Mouse (Mus musculus) thymus, postnatal 0 days (tissue): ENCODE data around the gene Tbx3. TPM values are rescaled to one million over a fixed set of nuclear protein-coding genes. Genes with fewer than 3 reads are reported as not detected.

Source experiments
- DNase-seq: peaks from one replicate; pipeline ENCODE4 v3.0.0-alpha.2; 2015; ENCODE audit warnings: low spot score
- polyA plus RNA-seq: library from polyadenylated mRNA; unstranded; fragments of >200 nt; fragmentation: Nextera tagmentation; extraction: Ambion mirVana; gene quantifications from 2 replicates; pipeline ENCODE4 v1.2.1, GENCODE M21; 2015

Gene Tbx3
- polyA plus RNA-seq, 1 experiment from 2014 or later, result 1.3 TPM

GRCm38 (mm10) chr5:119679614-119680328, 9.3 kb downstream of the Tbx3 start:
- DNase-seq, result no peak

DNA sequence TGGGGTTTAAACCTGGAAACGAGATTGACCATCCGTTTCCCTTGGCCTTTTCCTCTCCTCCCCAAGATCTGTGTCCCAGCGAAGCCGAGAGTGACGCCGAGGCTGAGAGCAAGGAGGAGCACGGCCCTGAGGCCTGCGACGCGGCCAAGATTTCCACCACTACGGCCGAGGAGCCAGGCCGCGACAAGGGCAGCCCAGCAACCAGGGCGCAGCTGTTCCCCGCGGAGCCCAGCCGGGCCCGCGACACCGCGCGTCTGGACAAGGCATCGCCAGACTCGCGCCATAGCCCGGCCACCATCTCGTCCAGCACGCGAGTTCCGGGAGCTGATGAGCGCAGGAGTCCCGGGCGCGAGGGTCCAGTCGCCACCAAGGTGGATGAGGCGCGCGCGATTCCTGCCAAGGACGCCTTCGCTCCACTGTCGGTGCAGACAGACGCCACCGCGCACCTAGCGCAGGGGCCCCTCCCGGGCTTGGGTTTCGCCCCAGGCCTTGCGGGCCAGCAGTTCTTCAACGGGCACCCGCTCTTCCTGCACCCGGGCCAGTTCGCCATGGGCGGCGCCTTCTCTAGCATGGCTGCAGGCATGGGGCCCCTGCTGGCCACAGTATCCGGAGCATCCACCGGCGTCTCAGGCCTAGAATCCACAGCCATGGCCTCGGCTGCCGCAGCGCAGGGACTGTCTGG, 10.0 kb downstream of the Tbx3 start:
- no peak for DNase-seq

DNA sequence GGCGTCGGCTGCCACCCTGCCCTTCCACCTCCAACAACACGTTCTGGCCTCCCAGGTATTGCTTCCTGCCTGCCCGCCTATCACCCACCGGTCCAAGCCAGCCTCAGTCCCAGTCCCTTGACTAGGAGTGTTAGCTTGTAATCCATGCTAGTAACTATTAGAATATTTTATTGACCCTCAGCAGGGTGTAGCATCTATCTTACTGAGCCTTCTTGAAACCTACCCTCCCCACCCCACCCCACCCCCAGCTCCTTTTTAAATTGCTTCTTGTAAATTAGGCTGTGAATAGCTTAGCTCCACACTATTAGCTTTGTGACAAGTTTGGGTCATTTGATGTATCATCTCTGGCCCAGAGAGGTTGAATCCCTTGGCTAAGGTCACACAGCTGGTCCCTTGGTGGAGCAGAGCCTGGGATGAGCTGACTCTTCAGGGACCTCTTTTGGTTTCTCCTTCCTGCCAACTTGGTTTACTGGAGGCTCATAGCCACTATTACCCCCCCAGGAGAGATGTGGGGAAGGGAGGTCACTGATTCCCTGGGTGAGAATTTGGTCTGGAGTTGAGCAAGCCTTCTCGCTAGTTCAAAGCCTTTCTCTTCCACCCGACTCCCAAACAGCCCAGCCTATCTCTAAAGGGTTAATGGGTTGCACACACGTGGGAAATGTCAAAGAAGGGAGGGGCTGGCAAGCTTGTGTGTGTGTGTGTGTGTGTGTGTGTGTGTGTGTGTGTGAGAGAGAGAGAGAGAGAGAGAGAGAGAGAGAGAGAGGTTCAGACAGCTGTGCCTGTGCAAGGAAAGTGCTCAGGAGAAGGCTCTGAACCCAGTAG, 10.8 kb downstream of the Tbx3 start:
- no peak for DNase-seq

- DNase-seq, result no peak
Observed at GRCm38 (mm10) chr5:119681833-119682210, 11.4 kb downstream of the Tbx3 start.

DNA sequence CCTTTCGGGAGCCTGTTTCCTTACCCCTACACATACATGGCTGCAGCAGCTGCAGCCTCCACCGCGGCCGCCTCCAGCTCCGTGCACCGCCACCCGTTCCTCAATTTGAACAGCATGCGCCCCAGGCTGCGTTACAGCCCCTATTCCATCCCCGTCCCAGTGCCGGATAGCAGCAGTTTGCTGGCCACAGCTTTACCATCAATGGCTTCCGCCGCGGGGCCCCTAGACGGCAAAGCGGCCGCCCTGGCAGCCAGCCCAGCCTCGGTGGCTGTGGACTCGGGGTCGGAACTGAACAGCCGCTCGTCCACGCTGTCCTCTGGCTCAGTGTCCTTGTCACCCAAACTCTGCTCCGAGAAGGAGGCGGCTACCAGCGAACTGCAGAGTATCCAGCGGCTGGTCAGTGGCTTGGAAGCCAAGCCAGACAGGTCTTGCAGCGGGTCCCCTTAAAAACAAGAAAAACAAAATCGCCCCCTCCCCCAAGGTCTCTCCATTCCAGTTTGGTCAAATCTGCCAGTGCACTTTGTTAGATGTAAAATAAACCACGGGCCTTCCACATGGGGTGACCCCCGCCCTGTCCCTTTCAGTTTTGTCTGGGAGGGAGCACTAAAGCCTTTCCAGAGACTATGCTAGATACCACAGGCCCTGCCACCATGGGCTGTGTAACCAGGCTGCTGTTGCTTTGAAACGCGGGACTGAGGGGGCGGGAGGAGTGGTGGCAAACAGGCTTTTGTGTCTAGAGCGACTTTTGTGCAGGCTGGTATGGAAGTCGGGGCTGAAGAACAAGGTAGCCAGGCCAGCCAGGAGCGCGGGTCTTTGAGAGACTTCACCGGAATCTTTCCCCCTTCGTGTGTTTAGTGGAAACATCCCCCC, 12.4 kb downstream of the Tbx3 start:
- no peak for DNase-seq

DNA sequence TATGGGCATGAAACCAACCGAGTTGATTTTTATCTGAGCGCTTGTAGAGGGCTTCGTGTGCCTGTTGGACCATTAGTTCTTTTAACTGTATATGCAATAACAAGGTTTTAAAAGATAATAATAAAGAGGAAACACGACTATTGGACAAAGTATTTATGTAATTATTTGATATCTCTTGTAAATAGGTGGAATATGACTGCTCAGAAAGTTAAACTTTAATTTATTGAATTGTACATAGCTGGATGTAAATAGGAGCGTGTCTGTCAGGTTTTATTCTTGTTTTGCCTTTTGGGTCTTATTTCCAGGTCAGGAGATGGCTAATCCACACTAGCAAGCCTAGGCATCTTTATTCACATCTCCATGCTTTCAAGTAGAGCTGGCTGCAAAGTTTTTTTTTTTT, 13.4 kb downstream of the Tbx3 start:
- no peak for DNase-seq

DNA sequence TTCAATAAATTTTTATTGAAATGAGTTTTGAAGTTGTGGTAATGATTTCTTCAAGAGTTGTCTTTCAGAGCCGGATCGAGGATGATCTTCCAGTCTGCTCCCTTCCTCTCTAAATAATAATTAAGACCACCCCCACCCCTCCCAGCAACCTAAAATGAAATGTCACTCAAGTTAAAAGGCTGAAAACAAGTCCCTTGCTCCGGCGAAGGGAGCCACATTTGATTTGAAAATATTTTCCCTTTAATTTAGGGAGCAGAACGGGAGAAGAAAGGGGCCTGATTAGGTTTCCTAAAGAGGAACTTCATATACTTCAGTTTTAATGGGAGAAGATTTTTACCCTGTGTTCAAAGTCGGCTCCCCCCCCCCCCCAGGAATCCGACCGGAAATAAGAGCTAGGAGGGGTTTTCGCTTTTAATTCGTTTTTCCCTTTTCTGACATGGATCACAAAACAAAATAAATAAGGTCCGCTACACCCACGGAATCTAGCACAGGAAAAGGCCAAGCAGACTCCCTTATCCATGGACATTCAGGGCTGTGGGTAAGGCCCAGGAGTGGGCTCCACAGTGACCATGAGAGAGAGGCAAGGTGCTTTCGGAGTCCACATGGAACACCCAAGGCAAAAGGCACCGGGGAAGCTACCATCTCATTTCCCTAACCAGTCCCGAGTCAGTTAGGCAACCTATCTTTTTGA, 14.4 kb downstream of the Tbx3 start:
- no peak for DNase-seq

DNA sequence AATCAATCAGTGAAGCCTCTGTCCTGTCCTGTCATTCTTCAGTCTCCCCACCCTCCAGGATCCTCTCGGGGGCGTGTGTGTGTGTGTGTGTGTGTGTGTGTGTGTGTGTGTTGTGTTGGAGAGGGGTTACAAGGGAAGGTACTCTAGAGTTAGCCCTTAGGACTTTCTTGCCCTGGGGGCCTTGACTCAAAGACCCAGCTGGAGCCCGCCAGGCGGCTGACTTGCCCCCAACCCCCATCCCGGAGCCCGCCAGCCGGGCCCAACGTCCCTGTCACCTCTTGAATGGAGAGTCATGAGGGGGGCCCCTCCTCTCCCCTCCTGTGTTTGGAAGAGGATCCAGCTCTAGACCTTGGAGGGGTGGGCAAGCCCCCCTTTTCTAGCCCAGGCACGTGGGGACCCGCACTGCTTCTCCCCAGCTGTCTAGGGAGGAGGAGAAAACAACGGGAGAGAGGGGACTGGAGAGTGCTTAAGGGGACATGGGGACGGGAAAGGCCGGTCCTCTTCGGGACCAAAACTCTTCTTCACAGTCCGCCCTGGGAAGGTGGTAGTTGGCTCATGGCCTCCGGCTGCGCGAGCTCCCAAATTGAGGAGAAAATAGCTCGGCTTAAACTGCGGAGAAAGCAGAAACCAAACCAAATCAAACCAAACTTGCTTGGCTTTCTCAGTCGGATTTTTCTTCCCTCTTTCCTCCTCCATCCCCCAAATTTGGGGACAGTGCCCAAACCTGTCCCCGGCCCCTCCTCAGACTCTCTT, 15.2 kb downstream of the Tbx3 start:
- DNase-seq, result no peak

DNA sequence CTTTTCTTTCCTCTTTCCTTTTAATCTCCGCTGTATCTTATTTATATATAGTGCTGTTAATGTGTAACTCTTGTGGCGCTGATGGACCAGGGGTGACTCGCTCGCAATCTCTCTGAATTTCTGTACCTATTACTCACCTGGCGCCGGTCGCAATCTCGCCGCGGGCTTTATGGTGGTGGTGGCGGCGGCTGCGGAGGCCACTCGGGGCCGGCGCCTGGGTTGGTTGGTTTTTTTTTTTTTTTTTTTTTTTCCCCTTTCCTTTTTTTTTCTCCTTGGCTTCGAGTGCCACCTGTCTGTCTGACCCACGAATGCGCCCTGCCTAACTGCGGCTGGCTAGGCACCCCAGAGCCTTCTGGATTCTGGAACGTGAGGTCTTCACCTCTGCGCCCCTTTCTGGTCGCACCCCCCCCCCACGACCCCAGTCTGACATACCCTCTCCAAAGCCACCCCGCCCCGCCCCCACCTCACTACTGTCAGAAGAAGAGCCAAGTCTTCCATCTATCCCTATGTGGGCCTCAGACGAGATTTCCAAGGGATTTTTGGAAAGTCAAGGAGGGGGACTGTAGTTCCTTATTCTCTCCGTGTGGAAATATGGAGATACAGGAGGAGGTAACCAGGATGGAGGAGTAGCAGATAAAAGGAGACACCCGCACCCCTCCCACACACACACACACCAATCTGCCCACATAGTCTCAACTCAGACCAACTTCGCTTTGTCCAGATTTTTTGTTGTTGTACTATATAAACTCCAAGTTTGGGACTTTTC, 15.9 kb downstream of the Tbx3 start:
- DNase-seq, result no peak

DNA sequence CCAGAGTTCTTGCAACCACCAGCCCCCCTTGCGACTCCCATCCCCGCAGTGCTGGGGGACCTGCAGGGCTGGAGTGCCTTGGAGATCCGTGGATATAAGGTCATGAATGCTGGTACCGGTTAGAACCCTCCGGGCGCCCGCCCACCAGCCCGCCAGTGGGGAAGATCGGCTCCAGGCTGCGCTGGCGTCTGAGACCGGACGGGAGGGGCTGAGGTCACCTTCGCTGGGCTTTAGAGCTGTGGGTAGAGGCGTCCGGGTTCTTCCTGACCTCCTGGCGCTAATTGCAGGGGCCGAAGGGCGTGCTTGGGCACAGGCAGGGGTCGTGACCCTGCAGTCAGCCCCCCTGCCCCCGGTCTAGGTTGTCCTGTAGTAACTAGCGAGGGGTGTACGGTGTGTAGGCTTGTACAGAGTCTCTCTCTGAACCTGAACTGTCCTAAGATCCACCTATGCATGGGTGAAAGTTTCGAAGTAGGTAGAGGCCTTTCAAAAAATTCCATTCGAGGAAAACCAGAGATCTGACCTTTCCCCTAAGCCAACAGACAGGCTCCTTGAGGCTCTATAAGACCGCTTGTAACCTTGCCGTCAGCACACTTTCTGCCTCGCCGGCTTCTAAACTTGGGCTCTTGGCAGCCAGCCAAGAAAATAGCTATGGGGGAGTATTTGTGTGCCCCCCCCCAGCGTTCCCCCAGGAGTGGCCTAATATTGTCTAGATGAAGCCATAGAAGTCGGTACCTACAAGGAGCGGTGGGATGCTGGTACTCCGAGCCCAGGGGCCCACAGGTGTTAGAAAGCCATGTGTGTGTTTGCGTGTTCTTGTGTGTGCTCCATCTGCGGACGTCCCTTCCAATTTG, 16.8 kb downstream of the Tbx3 start:
- DNase-seq, result no peak

DNA sequence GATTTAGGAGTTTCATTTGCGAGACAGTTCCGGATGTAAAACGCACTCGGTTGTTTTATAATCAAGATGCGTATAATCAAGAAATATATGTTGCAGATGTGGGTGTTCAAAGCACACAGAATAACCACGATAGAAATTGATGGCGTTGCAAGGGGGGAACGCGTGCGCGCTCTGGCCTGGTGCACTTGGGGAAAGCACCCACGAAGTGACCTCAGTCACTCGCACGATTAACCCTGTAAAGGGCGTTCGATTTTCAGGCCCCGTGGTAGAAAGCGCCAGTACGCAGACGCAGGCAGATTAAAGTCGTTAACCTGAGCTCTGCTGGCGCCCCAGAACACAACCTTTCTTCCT, 17.4 kb downstream of the Tbx3 start:
- no peak for DNase-seq

DNA sequence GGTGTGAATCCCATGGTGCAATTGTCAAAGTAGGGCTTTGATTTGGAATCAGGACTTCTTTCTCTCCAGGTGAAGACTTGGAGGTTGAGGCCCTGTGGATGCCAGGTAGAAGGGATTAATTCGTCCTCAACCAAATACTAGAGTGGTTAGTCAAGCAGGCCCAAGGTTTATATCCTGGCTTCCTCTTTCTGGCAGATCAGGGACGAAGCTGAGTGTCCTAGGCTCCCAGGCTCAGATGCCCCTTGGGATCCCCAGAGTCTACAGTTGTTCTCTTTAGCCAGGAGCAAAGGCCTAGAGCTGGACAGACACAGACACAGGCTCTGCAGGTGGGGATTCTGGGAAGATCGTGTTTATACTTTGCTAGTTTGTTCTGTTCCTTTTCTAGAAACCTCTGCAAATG, 17.8 kb downstream of the Tbx3 start:
- no peak for DNase-seq

DNA sequence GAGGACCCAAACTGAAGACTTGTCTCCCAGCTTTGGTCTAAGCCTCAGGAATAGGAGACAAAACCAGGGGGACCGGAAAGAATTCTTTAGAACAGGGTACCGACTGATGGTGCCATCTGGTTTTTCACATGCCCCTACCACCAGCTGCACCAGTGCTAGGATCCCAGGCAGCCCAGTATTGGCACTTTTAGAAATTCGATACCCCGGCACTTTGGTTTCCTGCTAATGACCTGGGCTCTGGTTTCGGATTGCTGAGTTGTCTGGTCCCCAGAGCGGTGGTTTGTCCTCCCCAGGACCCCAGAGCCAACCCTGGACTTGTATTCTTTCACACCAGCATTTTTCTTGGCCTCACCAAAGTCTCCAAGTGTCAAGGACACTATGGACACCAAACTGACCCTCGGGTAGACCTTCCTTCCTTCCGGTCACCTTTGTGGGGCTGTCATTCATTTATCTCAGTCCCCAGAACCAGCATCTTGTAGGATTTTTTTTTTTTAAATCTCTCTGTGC, 18.5 kb downstream of the Tbx3 start:
- DNase-seq, result no peak

DNA sequence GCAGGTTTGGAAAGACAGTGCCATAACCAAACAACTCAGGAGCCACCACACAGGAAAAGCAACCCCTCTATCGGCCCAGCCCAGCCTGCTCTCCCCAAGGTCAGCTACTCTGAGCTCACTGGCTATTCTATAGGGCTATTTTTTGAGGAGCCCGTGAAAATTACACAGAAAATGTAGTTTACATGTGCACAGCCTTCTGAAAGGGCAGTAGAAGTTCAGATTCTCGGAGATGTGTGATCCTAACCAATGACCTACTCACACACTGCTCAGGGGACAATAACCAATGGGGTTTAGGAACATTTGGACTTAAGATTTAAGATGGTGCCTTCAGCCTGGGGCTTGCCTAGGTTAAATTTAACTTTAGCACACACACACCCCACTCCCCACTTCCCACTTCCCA, 19.0 kb downstream of the Tbx3 start:
- DNase-seq, result no peak

DNA sequence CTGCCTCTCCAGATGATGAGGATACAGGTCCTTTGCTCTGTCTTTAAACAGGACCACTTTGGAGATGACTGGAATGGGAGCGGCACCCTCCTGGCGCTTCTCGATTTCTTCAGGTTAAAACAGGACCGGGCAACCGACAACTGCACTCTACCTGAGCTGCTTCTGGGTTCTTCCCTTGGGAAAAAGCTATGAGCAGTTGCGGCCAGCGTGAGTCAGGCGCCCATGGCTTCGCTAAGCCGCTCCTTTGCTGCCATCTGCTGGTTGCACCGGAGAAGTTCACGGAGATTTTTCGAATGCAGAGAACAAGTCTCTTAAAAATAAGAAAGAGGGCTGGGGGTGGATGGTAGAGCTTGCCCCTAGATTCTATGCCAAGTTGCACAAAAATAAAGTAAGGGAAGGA, 20.6 kb downstream of the Tbx3 start:
- DNase-seq, result peak; percentile 59

GRCm38 (mm10) chr5:119692425-119692824, 22.0 kb downstream of the Tbx3 start:
- DNase-seq, result no peak

GRCm38 (mm10) chr5:119694914-119695313, 24.4 kb downstream of the Tbx3 start:
- DNase-seq, result no peak

- DNase-seq, result no peak
Observed at GRCm38 (mm10) chr5:119703031-119703430, 32.6 kb downstream of the Tbx3 start.
